Comparison of ENCODE assay signal across 25 mouse cellular contexts in genomic region chr7:118482001-118482400, GRCm38 (mm10). TPM values are rescaled to one million over a fixed set of nuclear protein-coding genes. Genes with fewer than 3 reads are reported as not detected.
DNase-seq lines count a peak whose midpoint lies in the region; TF ChIP-seq lines count a peak whose summit lies in the region.
"Had no signal": no experiment of that assay in that cellular context is flagged by ENCODE, and none has a peak within 500 bp of the region (broad histone marks: within the 10 kb centered on the region; RNA-seq: fewer than 3 reads in every experiment).

No protein-coding gene starts in this region.

- H3K36me3 ChIP-seq in CH12.LX (replicated peaks in 1 of 2; ENCODE audit: control insufficient read depth in 1 of 2, insufficient read depth in 1 of 2, low read length in 1 of 2), result no peaks in the 10 kb centered on the region
- peaks cover 7% of the 10 kb centered on the region for H3K36me3 ChIP-seq in small intestine, adult 2 months (ENCODE audit: control insufficient read depth, insufficient read depth, low read length)
- H3K36me3 ChIP-seq: embryonic facial prominence, embryonic 10.5 days; forebrain, embryonic 10.5 days; heart, embryonic 10.5 days; hindbrain, embryonic 13.5 days; intestine, embryonic 15.5 days had no signal

- H3K9ac ChIP-seq in CH12.LX (ENCODE audit: insufficient read depth, low read depth), result no peak overlapping the region; the same call in 1 of the 2 replicates
- H3K9ac ChIP-seq: embryonic facial prominence, embryonic 13.5 days; forebrain, embryonic 13.5 days; hindbrain, embryonic 13.5 days; intestine, embryonic 15.5 days had no signal

- TF ChIP-seq CTCF in gastrocnemius, adult 2 months (IDR thresholded peaks at IDR 0.05), result no peak
- no peak for TF ChIP-seq CTCF in CH12.LX (conservative IDR thresholded peaks at IDR 0.05 in 1 of 2, IDR thresholded peaks at IDR 0.05 in 1 of 2; ENCODE audit: low read depth in 2 of 2, low read length in 2 of 2)
- TF ChIP-seq CTCF in embryonic fibroblast, embryonic 13.5 days (IDR thresholded peaks at IDR 0.05; ENCODE audit: borderline replicate concordance, insufficient read depth, low read length), result no peak
- no peak for TF ChIP-seq CTCF in small intestine, adult 2 months (IDR thresholded peaks at IDR 0.05; ENCODE audit: extremely low read depth, insufficient read length, insufficient replicate concordance, low read depth, low read length)

- peak overlapping the region; percentile 34; the same call in 1 of the 2 replicates for H3K4me2 ChIP-seq in CH12.LX (ENCODE audit: insufficient read depth, low read depth, poor library complexity, severe bottlenecking)
- H3K4me2 ChIP-seq: embryonic facial prominence, embryonic 13.5 days; forebrain, embryonic 13.5 days; hindbrain, embryonic 13.5 days; intestine, embryonic 15.5 days had no signal

- dilution Hi-C loops in CH12.LX (cut with MboI; ENCODE audit: extremely low pct_ligation_motif_present, extremely low pct_unique_long_range_greater_than_20kb, low sequenced_read_pairs), result no loop called here

- no peak for TF ChIP-seq POLR2A in CH12.LX (IDR thresholded peaks at IDR 0.05; ENCODE audit: low read depth, low read length)
- no peak for TF ChIP-seq POLR2A in embryonic fibroblast, embryonic 13.5 days (IDR thresholded peaks at IDR 0.05; ENCODE audit: low read depth, low read length)
- no peak for TF ChIP-seq POLR2A in small intestine, adult 2 months (IDR thresholded peaks at IDR 0.05; ENCODE audit: low read depth, low read length)

- H3K27me3 ChIP-seq in CH12.LX (replicated peaks), result no peaks in the 10 kb centered on the region
- no peaks in the 10 kb centered on the region for H3K27me3 ChIP-seq in small intestine, adult 2 months (ENCODE audit: control insufficient read depth, insufficient read depth, low read length)
- H3K27me3 ChIP-seq: embryonic facial prominence, embryonic 13.5 days; forebrain, embryonic 13.5 days; hindbrain, embryonic 13.5 days; intestine, embryonic 15.5 days had no signal

- peak overlapping the region; percentile 20 for H3K27ac ChIP-seq in gastrocnemius, adult 2 months
- H3K27ac ChIP-seq in CH12.LX (ENCODE audit: insufficient read depth, low read depth), result no peak overlapping the region
- peak overlapping the region; percentile 82 for H3K27ac ChIP-seq in embryonic fibroblast, embryonic 13.5 days (ENCODE audit: insufficient read depth, low read length)
- H3K27ac ChIP-seq in small intestine, adult 2 months (ENCODE audit: insufficient read depth, low read depth, low read length), result peak overlapping the region; percentile 23; the same call in 1 of the 2 replicates
- H3K27ac ChIP-seq: embryonic facial prominence, embryonic 10.5 days; embryonic facial prominence, embryonic 13.5 days; forebrain, embryonic 10.5 days; forebrain, embryonic 13.5 days; heart, embryonic 10.5 days; hindbrain, embryonic 13.5 days; intestine, embryonic 15.5 days had no signal

- no peak for TF ChIP-seq RAD21 in CH12.LX (IDR thresholded peaks at IDR 0.05; ENCODE audit: low read depth, low read length)

- H3K4me1 ChIP-seq in CH12.LX (ENCODE audit: control insufficient read depth in 1 of 2, insufficient read depth in 2 of 2), result peaks cover 28 to 52% of the 10 kb centered on the region in 2 experiments
- peaks cover 34% of the 10 kb centered on the region for H3K4me1 ChIP-seq in embryonic fibroblast, embryonic 13.5 days (ENCODE audit: control insufficient read depth, insufficient read depth, low read length)
- peaks cover 14% of the 10 kb centered on the region; the same call in 1 of the 2 replicates for H3K4me1 ChIP-seq in small intestine, adult 2 months (ENCODE audit: control insufficient read depth, insufficient read depth, insufficient read length, low read length)
- H3K4me1 ChIP-seq: embryonic facial prominence, embryonic 13.5 days; forebrain, embryonic 13.5 days; hindbrain, embryonic 13.5 days had no signal

- H3K9me3 ChIP-seq in CH12.LX (replicated peaks; ENCODE audit: low read length), result no peaks in the 10 kb centered on the region
- H3K9me3 ChIP-seq: embryonic facial prominence, embryonic 10.5 days; embryonic facial prominence, embryonic 13.5 days; forebrain, embryonic 10.5 days; forebrain, embryonic 13.5 days; heart, embryonic 10.5 days; hindbrain, embryonic 13.5 days; intestine, embryonic 15.5 days had no signal

- H3K79me2 ChIP-seq in CH12.LX (replicated peaks; ENCODE audit: control insufficient read depth, extremely low read depth, insufficient read depth, poor library complexity, severe bottlenecking), result no peaks in the 10 kb centered on the region

- no peak overlapping the region for H3K4me3 ChIP-seq in gastrocnemius, adult 2 months
- H3K4me3 ChIP-seq in CH12.LX (replicated peaks in 1 of 3; ENCODE audit: low read depth in 2 of 3, low read length in 2 of 3, poor library complexity in 1 of 3), result peak overlapping the region in 1 of 3 experiments; percentile 18
- no peak overlapping the region for H3K4me3 ChIP-seq in embryonic fibroblast, embryonic 13.5 days (ENCODE audit: insufficient read depth, low read length)
- no peak overlapping the region for H3K4me3 ChIP-seq in small intestine, adult 2 months (ENCODE audit: low read depth, low read length)
- H3K4me3 ChIP-seq: embryonic facial prominence, embryonic 10.5 days; embryonic facial prominence, embryonic 13.5 days; forebrain, embryonic 10.5 days; forebrain, embryonic 13.5 days; heart, embryonic 10.5 days; hindbrain, embryonic 13.5 days; intestine, embryonic 15.5 days had no signal

- 0 out of 2 replicates have a peak, but pooled peaks have one; percentile 2 for TF ChIP-seq EP300 in CH12.LX (IDR thresholded peaks at IDR 0.05; ENCODE audit: low read length)

- intact Hi-C loops in gastrocnemius, adult 2 months (cut with DNase I), result no loop called here

- no peak for DNase-seq in gastrocnemius, adult 2 months
- DNase-seq in gastrocnemius, postnatal 4 days (ENCODE audit: low spot score in 2 of 2), result no peak
- no peak for DNase-seq in CH12.LX (ENCODE audit: extremely low read depth)
- DNase-seq in right cerebral cortex, postnatal 14 days, result no peak
- no peak for DNase-seq in right cerebral cortex, adult 18-20 months
- DNase-seq: adrenal gland, adult 8-10 months; adrenal gland, postnatal 25 days; cerebellum, adult 11 months; cerebellum, adult 2 months; cerebellum, adult 9-11 months; cerebellum, postnatal 25 days; gastrocnemius, postnatal 14 days; heart, adult 18-20 months had no signal

- in situ Hi-C loops in CH12.LX (cut with MboI; ENCODE audit: low pct_ligation_motif_present, low pct_unique_long_range_greater_than_20kb, low sequenced_read_pairs), result no loop called here

- WGBS in small intestine, adult 2 months, result 94% methylated on average over 2 of the region's 2 CpGs

TF ChIP-seq in CH12.LX, 34 proteins besides CTCF, POLR2A, EP300 and RAD21 (continues in another document):
- no peak for TF ChIP-seq ZC3H11A (IDR thresholded peaks at IDR 0.05; ENCODE audit: low read depth, low read length)
- TF ChIP-seq E2F4 (IDR thresholded peaks at IDR 0.05; ENCODE audit: insufficient replicate concordance, low read depth, low read length), result no peak
- TF ChIP-seq IRF4 (IDR thresholded peaks at IDR 0.05; ENCODE audit: low read depth, low read length), result no peak
- no peak for TF ChIP-seq NRF1 (IDR thresholded peaks at IDR 0.05; ENCODE audit: low read depth, low read length)
- no peak for TF ChIP-seq CHD1 (IDR thresholded peaks at IDR 0.05; ENCODE audit: low read depth, low read length)
- TF ChIP-seq JUND (conservative IDR thresholded peaks at IDR 0.05; ENCODE audit: low read depth, low read length), result no peak
- TF ChIP-seq MXI1 (IDR thresholded peaks at IDR 0.05; ENCODE audit: low read depth, low read length), result peak; percentile 57; the same call in 1 of the 2 replicates
- TF ChIP-seq JUN (IDR thresholded peaks at IDR 0.05; ENCODE audit: insufficient read depth, low read depth, low read length), result no peak
- peak; percentile 66 for TF ChIP-seq SIN3A (IDR thresholded peaks at IDR 0.05; ENCODE audit: low read length)
- TF ChIP-seq BHLHE40 (IDR thresholded peaks at IDR 0.05; ENCODE audit: low read depth, low read length), result peak; percentile 41; the same call in 1 of the 2 replicates
- no peak for TF ChIP-seq ETS1 (conservative IDR thresholded peaks at IDR 0.05; ENCODE audit: low read depth, low read length)
- no peak for TF ChIP-seq KAT2A (IDR thresholded peaks at IDR 0.05; ENCODE audit: insufficient replicate concordance, low read length)
- no peak for TF ChIP-seq ELF1 (IDR thresholded peaks at IDR 0.05; ENCODE audit: low read depth, low read length)
- 0 out of 2 replicates have a peak, but pooled peaks have one; percentile 23 for TF ChIP-seq MAX (IDR thresholded peaks at IDR 0.05; ENCODE audit: low read length)
- no peak for TF ChIP-seq USF1 (IDR thresholded peaks at IDR 0.05; ENCODE audit: low read depth, low read length)
- TF ChIP-seq MAZ (IDR thresholded peaks at IDR 0.05; ENCODE audit: low read depth, low read length), result no peak
- no peak for TF ChIP-seq ZKSCAN1 (IDR thresholded peaks at IDR 0.05; ENCODE audit: borderline replicate concordance, low read depth, low read length)
- no peak for TF ChIP-seq CHD2 (IDR thresholded peaks at IDR 0.05; ENCODE audit: low read length)

RNA-seq across cellular contexts. Expression of gene Itpripl2, which starts 9.8 kb away (rescaled TPM):
- 1 to 10 TPM; 6.3 to 9.9 TPM for total RNA-seq in gastrocnemius, adult 2 months (2021)
- 10 to 100 TPM; 37.3 to 40.9 TPM for total RNA-seq in gastrocnemius, postnatal 4 days (2021)
- not detected in 2 replicates for total RNA-seq in CH12.LX (2012; rRNA removed)
- not detected in 2 replicates for total RNA-seq in CH12.LX (2014; rRNA removed)
- not detected in 2 replicates for polyA plus RNA-seq in CH12.LX (2012; ENCODE audit: insufficient read length, low read depth)
- 76.2 and 98.4 TPM in 2 replicates for polyA plus RNA-seq in embryonic fibroblast, embryonic 13.5 days (2011; ENCODE audit: insufficient read length, low read depth, missing spikeins)
- 12.4 and 31.6 TPM in 2 replicates for polyA plus RNA-seq in small intestine, adult 2 months (2012; rRNA removed)

RNA-seq across cellular contexts. Expression of gene Syt17, which starts 34.0 kb away (rescaled TPM):
- total RNA-seq in gastrocnemius, adult 2 months (2021), result under 1 TPM; 0.41 to 0.61 TPM
- 1 to 10 TPM; 3.7 to 3.9 TPM for total RNA-seq in gastrocnemius, postnatal 4 days (2021)
- total RNA-seq in CH12.LX (2012; rRNA removed) (not detected in 2 replicates), CH12.LX (2014; rRNA removed) (not detected in 2 replicates)
- not detected in 2 replicates for polyA plus RNA-seq in CH12.LX (2012; ENCODE audit: insufficient read length, low read depth)
- 1.4 and 2.4 TPM in 2 replicates for polyA plus RNA-seq in embryonic fibroblast, embryonic 13.5 days (2011; ENCODE audit: insufficient read length, low read depth, missing spikeins)
- polyA plus RNA-seq in small intestine, adult 2 months (2012; rRNA removed), result 1.7 and 2.9 TPM in 2 replicates
- total RNA-seq: common myeloid progenitor, adult 5-6 weeks; hematopoietic stem cell, adult 5-6 weeks; MEL had no signal

RNA-seq across cellular contexts. Expression of gene Coq7, which starts 51.2 kb away (rescaled TPM):
- 10 to 100 TPM; 46.0 to 75.6 TPM for total RNA-seq in gastrocnemius, adult 2 months (2021)
- total RNA-seq in gastrocnemius, postnatal 4 days (2021), result 10 to 100 TPM; 63.5 to 67.8 TPM
- total RNA-seq in CH12.LX (2012; rRNA removed) (43.6 and 54.2 TPM in 2 replicates), CH12.LX (2014; rRNA removed) (38.8 and 42.1 TPM in 2 replicates)
- polyA plus RNA-seq in CH12.LX (2012; ENCODE audit: insufficient read length, low read depth), result 50.4 and 53.7 TPM in 2 replicates
- 13.8 and 14.5 TPM in 2 replicates for polyA plus RNA-seq in embryonic fibroblast, embryonic 13.5 days (2011; ENCODE audit: insufficient read length, low read depth, missing spikeins)
- polyA plus RNA-seq in small intestine, adult 2 months (2012; rRNA removed), result 26.8 and 45.1 TPM in 2 replicates

Comparison
In these comparisons a context has a peak if more than half of its experiments do, and no peak if none do; other contexts are left out.
1. RNA of gene Itpripl2, which starts 9.8 kb away (total RNA-seq): 37.3 to 40.9 TPM in gastrocnemius, postnatal 4 days and 6.3 to 9.9 TPM in gastrocnemius, adult 2 months; not detected in CH12.LX; every median in the first group is over 4 times any median in the second.